Mouse (Mus musculus) cerebellum, adult 2 months (tissue): ENCODE data around the gene Pex16. TPM values are rescaled to one million over a fixed set of nuclear protein-coding genes. Genes with fewer than 3 reads are reported as not detected.

Source experiments
- DNase-seq, 2 experiments: peaks; one replicate each; pipeline ENCODE4 v3.0.0; 2021
- H3K27ac ChIP-seq: fragments of 200-500 bp; 2 replicates; pipeline ENCODE4 v1.5.1; 2012; ENCODE audit warnings: low read length, control low read depth, inconsistent platforms; ENCODE audit not compliant: insufficient read depth
- H3K27me3 ChIP-seq: fragments of 200-500 bp; 2 replicates; pipeline ENCODE4 v1.6.1; 2012; ENCODE audit warnings: inconsistent platforms, mild to moderate bottlenecking, low read length, moderate library complexity; ENCODE audit not compliant: control insufficient read depth, insufficient read depth
- H3K4me1 ChIP-seq: fragments of 200-500 bp; 2 replicates; pipeline ENCODE4 v1.6.1; 2011; ENCODE audit warnings: low read length; ENCODE audit not compliant: control insufficient read depth, insufficient read depth
- H3K4me3 ChIP-seq: fragments of 200-500 bp; replicated peaks from 2 replicates; pipeline ENCODE3; 2011; ENCODE audit warnings: mild to moderate bottlenecking, low read depth, low read length, control low read depth; ENCODE audit not compliant: insufficient read depth
- CTCF ChIP-seq: fragments of 200-500 bp; IDR thresholded peaks from 2 replicates; pipeline ENCODE4 v1.5.1; 2011; ENCODE audit warnings: low read depth, mild to moderate bottlenecking, control low read depth, low read length, moderate library complexity, borderline replicate concordance; ENCODE audit not compliant: insufficient read depth
- POLR2A ChIP-seq: fragments of 200-500 bp; IDR thresholded peaks from 2 replicates; pipeline ENCODE4 v1.6.1; 2011; ENCODE audit warnings: low read length, control low read depth, borderline replicate concordance; ENCODE audit not compliant: insufficient read depth
- WGBS: fragments of 180-500 bp; shearing (Covaris S2); methylation state at CpG from one replicate; pipeline ENCODE4 v1.1.7; 2018; 5-methylcytosine and 5-hydroxymethylcytosine counted together
- polyA plus RNA-seq: library from polyadenylated mRNA; depleted of rRNA; stranded (reverse); fragments of >200 nt; gene quantifications from 2 replicates; pipeline ENCODE4 v1.2.3, GENCODE M21; 2012; rRNA removed

Gene Pex16
- polyA plus RNA-seq, 1 experiment, result 60.7 TPM

GRCm38 (mm10) chr2:92423156-92423555, 48.7 kb downstream of the Pex16 start:
- Histone ChIP-seq H3K4me3 (no peak overlapping the region), H3K27me3 (no peaks in the 10 kb centered on the region), H3K27ac (peak overlapping the region; percentile 55), H3K4me1 (peaks cover 53% of the 10 kb centered on the region)
- DNase-seq, result no peak
- 47% methylated on average over 9 of the region's 9 CpGs for WGBS
- TF ChIP-seq CTCF (no peak), POLR2A (no peak)

- H3K4me3 ChIP-seq, result no peak overlapping the region
- no peak for TF ChIP-seq POLR2A
- TF ChIP-seq CTCF, result no peak
- 8% methylated on average over 9 of the region's 9 CpGs for WGBS
- H3K27ac ChIP-seq, result peak overlapping the region; percentile 55
- peaks cover 56% of the 10 kb centered on the region for H3K4me1 ChIP-seq
- no peaks in the 10 kb centered on the region for H3K27me3 ChIP-seq
- peak; percentile 83 to 86 for DNase-seq
Measured at GRCm38 (mm10) chr2:92423702-92424461, 49.4 kb downstream of the Pex16 start.

- Histone ChIP-seq H3K27ac (peak overlapping the region; percentile 55), H3K27me3 (no peaks in the 10 kb centered on the region), H3K4me3 (no peak overlapping the region), H3K4me1 (peaks cover 64% of the 10 kb centered on the region)
- 53% methylated on average over 9 of the region's 9 CpGs for WGBS
- no peak for TF ChIP-seq CTCF
- TF ChIP-seq POLR2A, result no peak
- DNase-seq, result peak; percentile 44 to 50
Measured at GRCm38 (mm10) chr2:92424462-92425308, 50.2 kb downstream of the Pex16 start.

GRCm38 (mm10) chr2:92425366-92425765, 50.9 kb downstream of the Pex16 start:
- 58% methylated on average over 4 of the region's 4 CpGs for WGBS
- DNase-seq, result no peak

GRCm38 (mm10) chr2:92426426-92426825, 52.0 kb downstream of the Pex16 start:
- peaks cover 62% of the 10 kb centered on the region for H3K4me1 ChIP-seq

More at GRCm38 (mm10) chr2:92425366-92425765, 50.9 kb downstream of the Pex16 start:
- Histone ChIP-seq H3K27me3 (no peaks in the 10 kb centered on the region), H3K4me1 (peaks cover 66% of the 10 kb centered on the region), H3K27ac (peak overlapping the region; percentile 40; the same call in 1 of the 2 replicates), H3K4me3 (no peak overlapping the region)
- no peak for TF ChIP-seq POLR2A
- TF ChIP-seq CTCF, result no peak

GRCm38 (mm10) chr2:92427882-92428281, 53.4 kb downstream of the Pex16 start:
- Histone ChIP-seq H3K4me3 (peak overlapping the region; percentile 31), H3K27me3 (no peaks in the 10 kb centered on the region), H3K4me1 (peaks cover 48% of the 10 kb centered on the region), H3K27ac (peak overlapping the region; percentile 60)
- TF ChIP-seq CTCF (no peak), POLR2A (peak; percentile 98)
- peak; percentile 94 to 97 for DNase-seq
- 2% methylated on average over 6 of the region's 6 CpGs for WGBS

More at GRCm38 (mm10) chr2:92426426-92426825, 52.0 kb downstream of the Pex16 start:
- peak overlapping the region; percentile 74 for H3K27ac ChIP-seq
- TF ChIP-seq POLR2A, result no peak
- no peak for TF ChIP-seq CTCF
- H3K4me3 ChIP-seq, result no peak overlapping the region
- 3% methylated on average over 3 of the region's 3 CpGs for WGBS
- peak; percentile 49 to 50 for DNase-seq
- no peaks in the 10 kb centered on the region for H3K27me3 ChIP-seq

- no peak for TF ChIP-seq CTCF
- no peak for TF ChIP-seq POLR2A
- no peaks in the 10 kb centered on the region for H3K27me3 ChIP-seq
- H3K27ac ChIP-seq, result no peak overlapping the region
- 64% methylated on average over 2 of the region's 2 CpGs for WGBS
- peaks cover 37% of the 10 kb centered on the region for H3K4me1 ChIP-seq
- no peak overlapping the region for H3K4me3 ChIP-seq
- DNase-seq, result no peak
Measured at GRCm38 (mm10) chr2:92430089-92430488, 55.6 kb downstream of the Pex16 start.

Other genes starting within 250 kb of the Pex16 start
- 0.62 and 1.4 TPM in 2 replicates for gene Large2, start 193 bp downstream of the Pex16 start, polyA plus RNA-seq
- 6.4 and 6.9 TPM in 2 replicates for gene 1700029I15Rik, start 7.9 kb downstream of the Pex16 start, polyA plus RNA-seq
- 349 TPM in 2 replicates for gene Mapk8ip1, start 26.6 kb downstream of the Pex16 start, polyA plus RNA-seq
- gene Cry2, start 59.4 kb downstream of the Pex16 start, polyA plus RNA-seq, result 79.4 and 81.8 TPM in 2 replicates
- gene Slc35c1, start 85.9 kb downstream of the Pex16 start, polyA plus RNA-seq, result 16.2 and 17.4 TPM in 2 replicates
- gene Chst1, start 225.0 kb downstream of the Pex16 start, polyA plus RNA-seq, result 50.3 and 57.7 TPM in 2 replicates